Mouse (Mus musculus) cerebellum, adult 2 months (tissue): ENCODE data around the gene Picalm. TPM values are rescaled to one million over a fixed set of nuclear protein-coding genes. Genes with fewer than 3 reads are reported as not detected.

Source experiments
- DNase-seq, 2 experiments: peaks; one replicate each; pipeline ENCODE4 v3.0.0; 2021
- H3K27ac ChIP-seq: fragments of 200-500 bp; 2 replicates; pipeline ENCODE4 v1.5.1; 2012; ENCODE audit warnings: low read length, control low read depth, inconsistent platforms; ENCODE audit not compliant: insufficient read depth
- H3K27me3 ChIP-seq: fragments of 200-500 bp; 2 replicates; pipeline ENCODE4 v1.6.1; 2012; ENCODE audit warnings: inconsistent platforms, mild to moderate bottlenecking, low read length, moderate library complexity; ENCODE audit not compliant: control insufficient read depth, insufficient read depth
- H3K4me1 ChIP-seq: fragments of 200-500 bp; 2 replicates; pipeline ENCODE4 v1.6.1; 2011; ENCODE audit warnings: low read length; ENCODE audit not compliant: control insufficient read depth, insufficient read depth
- H3K4me3 ChIP-seq: fragments of 200-500 bp; replicated peaks from 2 replicates; pipeline ENCODE3; 2011; ENCODE audit warnings: mild to moderate bottlenecking, low read depth, low read length, control low read depth; ENCODE audit not compliant: insufficient read depth
- CTCF ChIP-seq: fragments of 200-500 bp; IDR thresholded peaks from 2 replicates; pipeline ENCODE4 v1.5.1; 2011; ENCODE audit warnings: low read depth, mild to moderate bottlenecking, control low read depth, low read length, moderate library complexity, borderline replicate concordance; ENCODE audit not compliant: insufficient read depth
- POLR2A ChIP-seq: fragments of 200-500 bp; IDR thresholded peaks from 2 replicates; pipeline ENCODE4 v1.6.1; 2011; ENCODE audit warnings: low read length, control low read depth, borderline replicate concordance; ENCODE audit not compliant: insufficient read depth
- WGBS: fragments of 180-500 bp; shearing (Covaris S2); methylation state at CpG from one replicate; pipeline ENCODE4 v1.1.7; 2018; 5-methylcytosine and 5-hydroxymethylcytosine counted together
- polyA plus RNA-seq: library from polyadenylated mRNA; depleted of rRNA; stranded (reverse); fragments of >200 nt; gene quantifications from 2 replicates; pipeline ENCODE4 v1.2.3, GENCODE M21; 2012; rRNA removed

Gene Picalm
- polyA plus RNA-seq, 1 experiment: 156 TPM

- H3K4me1 ChIP-seq: no peaks in the 10 kb centered on the region
- no peak overlapping the region for H3K27ac ChIP-seq
- H3K4me3 ChIP-seq: no peak overlapping the region
- 90% methylated on average over 5 of the region's 5 CpGs for WGBS
- TF ChIP-seq POLR2A (no peak), CTCF (no peak)
- no peaks in the 10 kb centered on the region for H3K27me3 ChIP-seq
- no peak for DNase-seq
Measured at GRCm38 (mm10) chr7:90243643-90244042, 113.6 kb downstream of the Picalm start.

GRCm38 (mm10) chr7:90252946-90253345 is 122.9 kb downstream of the Picalm start:
- no peak for DNase-seq
- WGBS: 74% methylated on average over 5 of the region's 5 CpGs

GRCm38 (mm10) chr7:90258701-90259100 is 128.7 kb downstream of the Picalm start:
- TF ChIP-seq CTCF: no peak
- no peak for TF ChIP-seq POLR2A
- 92% methylated on average over 2 of the region's 2 CpGs for WGBS

More at GRCm38 (mm10) chr7:90252946-90253345, 122.9 kb downstream of the Picalm start:
- Histone ChIP-seq H3K27me3 (no peaks in the 10 kb centered on the region), H3K4me1 (no peaks in the 10 kb centered on the region), H3K27ac (no peak overlapping the region), H3K4me3 (no peak overlapping the region)
- no peak for TF ChIP-seq POLR2A
- TF ChIP-seq CTCF: 0 out of 2 replicates have a peak, but pooled peaks have one; percentile 6

GRCm38 (mm10) chr7:90259899-90260298 is 129.9 kb downstream of the Picalm start:
- no peak for DNase-seq
- 77% methylated on average over 2 of the region's 2 CpGs for WGBS
- TF ChIP-seq POLR2A (no peak), CTCF (no peak)
- no peaks in the 10 kb centered on the region for H3K27me3 ChIP-seq
- H3K4me1 ChIP-seq: no peaks in the 10 kb centered on the region
- H3K27ac ChIP-seq: no peak overlapping the region
- no peak overlapping the region for H3K4me3 ChIP-seq

More at GRCm38 (mm10) chr7:90258701-90259100, 128.7 kb downstream of the Picalm start:
- no peaks in the 10 kb centered on the region for H3K4me1 ChIP-seq
- no peak overlapping the region for H3K4me3 ChIP-seq
- no peak for DNase-seq
- H3K27ac ChIP-seq: no peak overlapping the region
- no peaks in the 10 kb centered on the region for H3K27me3 ChIP-seq

GRCm38 (mm10) chr7:90261902-90262599 is 132.0 kb downstream of the Picalm start:
- H3K27ac ChIP-seq: no peak overlapping the region
- no peak for TF ChIP-seq CTCF
- TF ChIP-seq POLR2A: no peak
- no peak for DNase-seq
- H3K27me3 ChIP-seq: no peaks in the 10 kb centered on the region
- no peaks in the 10 kb centered on the region for H3K4me1 ChIP-seq
- 29% methylated on average over 7 of the region's 7 CpGs for WGBS
- no peak overlapping the region for H3K4me3 ChIP-seq

Other genes starting within 250 kb of the Picalm start
- gene Ccdc81, start 226.6 kb upstream of the Picalm start, polyA plus RNA-seq: 0.90 and 1.2 TPM in 2 replicates
- gene Hikeshi, start 189.0 kb upstream of the Picalm start, polyA plus RNA-seq: 80.6 and 93.7 TPM in 2 replicates
- 48.2 and 49.7 TPM in 2 replicates for gene Eed, start 149.2 kb upstream of the Picalm start, polyA plus RNA-seq
- 0.10 TPM in 1 of 2 replicates, not detected in the other for gene Ccdc83, start 135.6 kb downstream of the Picalm start, polyA plus RNA-seq
- 39.9 and 44.8 TPM in 2 replicates for gene Sytl2, start 172.0 kb downstream of the Picalm start, polyA plus RNA-seq